Mouse (Mus musculus): ENCODE measurements around the gene Mis12.
A peak's percentile ranks its signal among the peaks of the same experiment; 100 is the strongest.

DNA sequence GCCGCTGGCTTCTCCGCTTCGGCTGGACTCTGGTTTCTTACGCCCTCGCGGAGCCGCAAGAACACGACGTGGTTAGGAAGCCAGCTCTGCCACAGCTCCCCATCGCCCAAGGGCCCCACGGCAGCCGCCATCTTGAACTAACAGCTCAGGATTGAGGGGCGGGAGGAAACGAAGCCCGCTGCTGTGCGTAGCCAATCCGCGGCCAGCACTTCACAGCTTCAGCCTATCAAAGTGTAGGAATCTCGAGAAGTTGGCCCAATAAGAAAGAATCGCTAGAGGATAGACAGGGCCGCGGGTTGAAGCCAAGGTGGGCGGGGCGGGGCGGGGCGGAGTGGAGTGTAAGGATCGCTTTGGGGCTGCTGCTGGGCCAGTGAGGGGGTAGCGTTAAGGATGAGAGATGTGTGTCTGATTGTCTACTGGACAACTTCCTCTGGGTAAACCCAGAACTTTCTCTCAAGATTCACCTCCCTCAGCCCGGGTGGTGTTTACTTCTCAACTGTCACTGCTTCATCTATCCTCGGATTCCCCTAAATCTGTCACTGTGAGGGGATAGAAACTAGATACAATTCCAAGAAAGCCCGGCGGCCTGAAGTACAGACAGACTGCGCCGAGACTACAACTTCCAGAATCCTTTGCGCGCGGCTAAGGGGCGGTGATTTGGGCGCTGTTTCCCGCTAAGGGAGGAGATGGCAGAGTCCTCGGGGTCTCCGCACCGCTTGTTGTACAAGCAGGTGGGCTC, 49.4 kb upstream of the Mis12 start, which contains the start of the genes Nup88 and Rpain:
- no peak for TF ChIP-seq CTCF (IDR thresholded peaks at IDR 0.05; ENCODE audit: low read depth)
- peak; percentile 34; the same call in 1 of the 2 replicates for TF ChIP-seq EP300 (IDR thresholded peaks at IDR 0.05; ENCODE audit: low read depth)
